Mouse (Mus musculus) olfactory bulb, adult 2 months (tissue): Measurements from ENCODE around the gene Atp5g2.

Experiments used
- CTCF ChIP-seq: fragments of 200-500 bp; IDR thresholded peaks from 2 replicates; pipeline ENCODE4 v1.5.1; 2012; ENCODE audit warnings: low read depth, mild to moderate bottlenecking, low read length, moderate library complexity; ENCODE audit not compliant: insufficient read depth
- POLR2A ChIP-seq: fragments of 200-500 bp; IDR thresholded peaks from 2 replicates; pipeline ENCODE4 v1.6.1; 2012; ENCODE audit warnings: mild to moderate bottlenecking, low read depth, low read length, moderate library complexity; ENCODE audit not compliant: insufficient read depth

- TF ChIP-seq CTCF = no peak
- TF ChIP-seq POLR2A = no peak
These were observed 20.2 kb upstream of the Atp5g2 start for GRCm38 (mm10) chr15:102692321-102692804.
